Mouse (Mus musculus) spleen, adult 12 weeks (tissue): ENCODE data around the gene Tulp3.
"Not testable (repeated sequence)": the region's sequence is repeated elsewhere in the genome, so short reads cannot be mapped to it uniquely, and the experiment has no call there.

Experiments
- DNase-seq: peaks from one replicate; pipeline ENCODE4 v3.0.0; 2022; ENCODE audit warnings: low spot score

Gene Tulp3

DNA sequence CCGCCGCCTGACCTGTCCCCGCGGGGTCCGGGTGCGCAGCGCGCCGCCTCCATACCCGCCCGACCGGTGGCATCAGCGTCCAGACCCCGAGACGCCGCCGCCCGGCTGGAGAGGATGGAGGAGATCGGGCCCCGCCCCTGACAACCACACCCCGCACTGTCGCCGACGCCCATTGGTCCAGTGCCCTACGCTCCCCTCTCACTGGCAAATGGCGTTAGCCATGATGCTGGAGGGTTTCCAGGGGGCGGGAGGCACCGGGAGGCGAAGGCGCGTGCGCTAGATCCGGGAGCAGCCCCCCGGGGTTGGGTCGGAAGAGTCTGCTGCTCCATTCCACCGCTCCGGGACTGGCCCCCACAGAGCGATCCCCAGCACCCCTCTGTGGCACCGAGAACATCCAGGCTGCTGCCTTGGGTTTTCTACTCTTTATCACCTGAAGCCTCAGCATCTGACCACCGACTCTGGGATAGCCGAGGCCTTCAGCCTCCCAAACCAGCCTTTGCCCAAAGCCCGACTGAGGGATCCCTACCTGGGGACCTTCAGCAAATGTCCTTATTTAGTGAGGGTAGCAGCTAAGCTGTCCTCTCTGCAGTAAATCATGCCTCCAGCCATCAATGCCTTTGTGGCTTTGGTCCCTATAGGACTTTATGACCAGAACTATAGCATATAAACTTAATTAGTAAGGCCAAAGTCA lies at the start of gene Tulp3:
Gene Tulp3 (minus strand): TSS at position 126 of the 691 bp plus-strand sequence.
- peak; percentile 84 for DNase-seq

DNA sequence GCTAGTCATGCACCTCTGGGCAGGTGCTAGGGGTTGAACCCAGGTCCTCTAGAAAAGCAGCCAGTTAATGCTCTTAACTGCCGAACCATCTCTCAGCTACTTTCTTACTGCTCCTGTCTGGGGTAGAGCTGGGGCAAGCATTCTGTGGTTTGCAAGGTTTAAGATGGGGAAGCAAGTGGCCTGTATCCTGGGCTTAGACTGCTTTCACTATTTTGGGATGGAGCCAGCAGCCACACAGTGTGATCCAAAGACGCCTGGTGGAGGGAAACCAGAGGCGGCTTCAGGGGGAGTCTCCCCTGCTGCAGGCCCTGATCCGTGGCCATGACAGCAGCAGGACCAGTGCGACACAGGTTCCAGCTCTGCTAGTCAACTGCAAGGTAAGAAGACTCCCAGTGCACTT lies 49.1 kb upstream of the Tulp3 start:
- no peak for DNase-seq

GRCm38 (mm10) chr6:128399421-128400185 lies 44.0 kb upstream of the Tulp3 start:
- no peak for DNase-seq

DNA sequence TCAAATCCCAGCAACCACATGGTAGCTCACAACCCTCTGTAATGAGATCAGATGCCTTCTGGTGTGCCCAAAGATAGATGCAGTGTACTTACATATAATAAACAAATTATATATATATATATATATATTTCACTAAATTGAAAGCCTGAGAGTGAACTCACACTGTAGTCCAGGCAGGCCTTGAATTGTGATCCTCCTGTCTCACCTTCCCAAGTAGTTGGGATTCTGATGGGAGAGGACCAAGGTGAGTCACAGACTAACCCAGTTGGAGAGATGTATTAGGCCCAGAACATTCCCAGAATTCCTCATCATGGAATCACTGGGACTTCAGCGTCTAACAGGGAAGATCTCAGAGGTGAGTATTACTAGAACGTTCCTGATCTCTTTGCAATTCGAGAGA lies 43.3 kb upstream of the Tulp3 start, which contains the start of gene Nrip2:
Gene Nrip2 (plus strand): TSS at position 301 of the 400 bp plus-strand sequence.
- DNase-seq, result no peak

DNA sequence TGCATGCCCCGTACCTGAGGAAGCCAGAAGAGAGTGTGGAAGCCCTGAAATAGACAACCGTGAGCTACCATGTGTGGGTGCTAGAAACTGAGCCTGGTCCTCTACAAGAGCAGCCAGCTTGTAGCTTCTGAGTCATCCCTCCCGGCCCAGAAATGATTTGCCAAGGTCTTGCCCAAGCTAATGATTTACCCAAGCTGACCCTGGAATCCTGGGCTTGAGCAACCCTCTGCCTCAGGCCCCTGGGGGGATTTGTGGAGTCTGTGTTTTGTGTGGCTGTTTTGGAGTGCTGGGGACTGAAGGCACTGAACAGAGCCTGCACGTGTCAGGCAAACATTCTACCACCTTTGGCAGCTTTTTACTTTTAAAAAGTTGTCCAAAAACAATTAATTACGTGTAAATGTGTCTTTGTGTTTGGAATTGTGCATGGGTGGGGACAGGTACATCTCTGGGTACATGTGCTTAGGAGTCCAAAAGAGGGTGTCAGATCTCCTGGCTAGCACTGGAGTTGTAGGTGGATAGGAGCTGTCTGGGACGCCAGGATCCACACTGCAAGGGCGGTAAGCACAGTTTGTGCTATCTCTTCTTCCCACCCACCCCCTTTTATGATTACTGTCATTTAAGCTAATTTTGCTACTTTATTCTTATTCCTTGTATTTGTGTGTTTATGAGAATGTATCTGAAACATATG lies 42.1 kb upstream of the Tulp3 start:
- DNase-seq, result no peak

DNA sequence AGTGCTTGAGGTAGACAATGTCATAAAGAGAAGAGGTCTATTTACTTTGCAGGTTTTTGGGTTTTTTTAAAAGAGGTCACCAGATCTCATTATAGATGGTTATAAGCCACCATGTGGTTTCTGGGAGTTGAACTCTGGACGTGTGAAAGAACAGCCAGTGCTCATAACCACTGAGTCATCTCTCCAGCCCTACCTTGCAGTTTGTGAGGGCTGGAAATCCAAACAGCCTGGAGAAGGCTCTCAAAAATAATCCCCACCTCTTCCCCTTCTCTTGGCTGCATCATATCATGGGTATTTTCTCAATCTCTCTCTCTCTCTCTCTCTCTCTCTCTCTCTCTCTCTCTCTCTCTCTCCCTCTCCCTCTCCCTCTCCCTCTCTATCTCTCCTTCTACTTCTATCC lies 35.0 kb upstream of the Tulp3 start:
- no peak for DNase-seq

- no peak for DNase-seq
Measured at GRCm38 (mm10) chr6:128389185-128389584, 33.5 kb upstream of the Tulp3 start.

- DNase-seq, result no peak
Measured at GRCm38 (mm10) chr6:128385026-128385425, 29.4 kb upstream of the Tulp3 start.

GRCm38 (mm10) chr6:128383752-128384151 lies 28.1 kb upstream of the Tulp3 start:
- peak; percentile 18 for DNase-seq

DNA sequence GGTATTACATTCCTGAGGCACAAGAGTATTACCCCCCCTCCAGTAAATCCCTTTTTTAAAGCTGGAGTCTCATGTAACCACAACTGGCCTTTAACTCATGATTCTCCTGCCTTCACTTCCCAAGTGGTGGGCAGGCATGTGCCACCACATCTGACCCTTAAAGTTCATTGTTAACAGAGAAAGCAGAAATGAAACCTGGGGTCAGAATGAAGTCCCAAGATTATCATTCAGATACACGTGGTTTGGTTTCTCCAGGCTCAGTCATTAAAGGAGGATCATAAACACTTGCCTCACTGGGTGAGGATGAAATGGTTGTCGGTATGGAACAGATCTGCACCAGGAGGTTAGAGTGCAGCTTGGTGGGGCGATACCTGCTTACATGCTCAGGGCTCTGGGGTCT lies 25.6 kb upstream of the Tulp3 start:
- no peak for DNase-seq

DNA sequence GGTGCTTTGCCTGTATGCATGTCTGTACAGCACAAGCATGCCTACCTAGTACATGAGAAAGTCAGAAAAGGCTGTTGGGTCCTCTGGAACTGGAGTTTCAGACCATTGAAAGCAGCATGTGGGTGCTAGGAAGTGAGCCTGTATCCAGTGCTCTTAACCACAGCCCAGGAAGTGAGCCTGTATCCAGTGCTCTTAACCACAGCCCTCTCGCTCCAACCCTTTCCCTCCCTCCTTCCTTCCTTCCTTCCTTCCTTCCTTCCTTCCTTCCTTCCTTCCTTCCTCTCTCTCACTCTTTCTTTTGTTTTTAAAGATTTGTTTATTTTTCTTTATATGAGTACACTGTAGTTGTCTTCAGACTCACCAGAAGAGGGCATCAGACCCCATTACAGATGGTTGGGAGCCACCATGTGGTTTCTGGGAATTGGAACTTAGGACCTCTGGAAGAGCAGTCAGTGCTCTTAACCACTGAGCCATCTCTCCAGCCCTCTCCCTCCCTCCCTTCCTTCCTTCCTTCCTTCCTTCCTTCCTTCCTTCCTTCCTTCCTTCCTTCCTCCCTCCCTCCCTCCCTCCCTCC lies 25.0 kb upstream of the Tulp3 start:
- not testable (repeated sequence) for DNase-seq

DNA sequence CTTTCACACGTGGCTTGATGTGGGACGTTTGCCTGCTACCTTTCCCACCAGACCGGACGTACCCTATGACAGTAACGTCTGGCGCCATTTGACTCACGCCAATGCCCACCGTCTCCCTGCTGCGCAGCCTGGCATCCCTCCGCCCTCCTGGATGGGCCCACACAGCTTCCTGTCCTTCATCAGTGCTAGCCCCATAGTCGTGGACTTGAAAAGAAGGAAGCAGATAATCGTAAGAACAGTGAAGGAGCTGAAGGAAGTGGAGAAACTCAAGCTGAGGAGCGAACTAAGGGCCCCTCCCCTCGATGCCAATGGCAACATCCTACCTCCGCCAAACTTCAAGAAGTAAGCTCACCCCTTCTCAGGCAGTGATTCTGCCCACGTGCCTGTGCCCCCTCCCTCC lies 24.0 kb upstream of the Tulp3 start:
- DNase-seq, result no peak

DNA sequence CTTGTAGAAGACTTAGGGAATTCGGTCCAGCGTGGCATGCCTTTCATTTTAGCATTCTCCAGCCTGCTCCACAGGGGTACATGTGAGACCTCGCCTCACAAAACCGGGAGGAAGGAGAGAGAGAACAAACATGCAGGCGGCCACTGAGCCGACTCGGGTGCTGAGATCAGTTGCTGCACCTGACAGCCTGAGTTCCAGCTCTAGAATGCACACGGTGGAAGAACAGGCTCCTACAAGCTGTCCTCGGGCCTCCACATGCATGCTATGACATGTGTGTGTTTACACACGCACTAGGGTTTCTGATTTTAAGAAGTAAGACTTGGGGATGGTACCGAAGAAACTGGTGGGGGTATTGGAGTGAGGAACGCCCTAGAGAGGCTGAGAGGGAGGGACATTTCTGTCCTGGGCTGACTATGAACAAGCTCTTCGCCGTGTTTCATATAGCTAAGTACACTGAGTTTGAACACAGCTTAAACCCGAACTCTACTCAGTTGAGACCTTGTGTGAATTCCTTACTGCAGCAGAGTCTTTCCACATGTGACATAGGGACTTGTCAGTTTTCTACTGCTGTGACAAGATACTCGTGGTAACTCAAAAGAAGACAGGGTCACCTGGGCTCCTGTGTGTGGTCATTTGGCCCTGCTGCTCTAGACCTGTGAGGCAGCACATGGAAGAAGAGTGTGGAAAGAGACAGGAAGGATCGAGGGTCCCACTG lies 20.9 kb upstream of the Tulp3 start:
- no peak for DNase-seq

- no peak for DNase-seq
Measured at GRCm38 (mm10) chr6:128375192-128375591, 19.5 kb upstream of the Tulp3 start, which contains the start of the genes Tex52 and Gm44596. TSS of gene Tex52 (plus strand) at chr6:128375456. TSS of gene Gm44596 (plus strand) at chr6:128375503.

DNA sequence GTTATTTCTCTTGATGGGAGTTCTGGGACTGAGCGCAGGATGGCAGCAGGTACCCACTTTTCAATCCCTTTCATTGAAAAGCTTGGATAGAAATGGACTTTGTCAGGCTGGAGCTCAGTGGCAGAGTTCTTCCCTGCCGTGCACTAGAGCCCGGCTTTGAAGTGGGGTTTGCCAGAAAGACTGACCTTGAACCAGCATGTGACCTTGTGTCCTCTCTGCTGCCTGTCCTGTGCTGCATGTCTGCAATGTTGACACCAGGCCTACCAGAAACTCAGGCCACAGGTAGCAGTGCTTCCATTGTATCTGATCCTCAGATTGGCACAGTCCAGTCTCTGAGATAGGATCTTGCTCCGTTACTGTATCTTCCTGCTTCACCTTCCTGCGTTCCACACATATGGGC lies 14.4 kb upstream of the Tulp3 start:
- DNase-seq, result no peak

DNA sequence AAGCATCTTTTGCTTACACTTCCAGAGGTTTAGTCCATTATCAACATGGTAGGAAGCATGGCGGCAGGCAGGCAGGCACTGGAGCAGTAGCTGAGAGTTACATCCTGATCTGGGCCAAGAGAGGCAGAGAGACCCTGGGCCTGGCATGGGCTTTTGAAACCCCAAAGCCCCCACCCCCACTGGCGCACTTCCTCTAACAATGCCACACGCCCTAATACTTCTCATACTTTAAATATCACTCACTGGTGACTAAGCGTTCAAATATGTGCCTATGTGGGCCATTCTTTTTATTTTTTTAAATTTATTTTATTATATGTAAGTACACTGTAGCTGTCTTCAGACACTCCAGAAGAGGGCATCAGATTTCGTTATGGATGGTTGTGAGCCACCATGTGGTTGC lies 10.8 kb upstream of the Tulp3 start:
- no peak for DNase-seq

DNA sequence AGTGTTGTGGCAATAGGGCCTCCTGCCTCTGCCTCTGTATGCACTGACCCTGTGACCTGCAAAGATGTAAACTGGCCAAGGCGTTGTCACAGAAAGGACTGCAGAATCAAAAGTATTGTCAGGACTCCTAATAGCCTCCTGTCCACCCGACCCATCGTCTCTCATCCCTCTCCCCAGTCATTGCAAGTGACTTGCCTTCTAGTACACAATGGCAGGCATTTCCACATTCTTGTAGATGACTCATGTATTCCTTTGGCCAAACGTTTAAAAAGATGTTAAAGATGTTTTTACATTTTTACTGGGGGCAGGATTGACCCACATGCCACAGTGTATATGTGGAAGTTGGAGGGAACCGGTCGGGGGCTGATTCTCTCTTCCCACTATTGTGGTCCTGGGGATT lies 9.1 kb upstream of the Tulp3 start:
- no peak for DNase-seq

- no peak for DNase-seq
Measured at GRCm38 (mm10) chr6:128363007-128363825, 7.6 kb upstream of the Tulp3 start.

- peak; percentile 76 for DNase-seq
Measured at GRCm38 (mm10) chr6:128362381-128363006, 6.8 kb upstream of the Tulp3 start, which contains the start of the genes Rhno1 and Foxm1. TSS of gene Rhno1 (minus strand) at chr6:128362911. TSS of gene Foxm1 (plus strand) at chr6:128362967.

- no peak for DNase-seq
Measured at GRCm38 (mm10) chr6:128361901-128362300, 6.2 kb upstream of the Tulp3 start.
